Mouse (Mus musculus) MEL (cell line): ENCODE measurements around the gene Tmem102. TPM values are rescaled to one million over a fixed set of nuclear protein-coding genes. Genes with fewer than 3 reads are reported as not detected.
A peak's percentile ranks its signal among the peaks of the same experiment; 100 is the strongest.

Experiments
- CHD1 ChIP-seq: IDR thresholded peaks from 2 replicates; pipeline ENCODE4 v1.6.1; 2012; ENCODE audit warnings: low read depth, mild to moderate bottlenecking, inconsistent platforms, low read length, improper control_type of control experiment
- CTCF ChIP-seq, 3 experiments: IDR thresholded peaks in 2 of 3; conservative IDR thresholded peaks in 1 of 3; 2 replicates each; pipeline ENCODE4 v1.5.1; 2011 to 2012; ENCODE audit warnings: low read length in 3 of 3, low read depth in 2 of 3, mild to moderate bottlenecking in 2 of 3, improper control_type of control experiment in 1 of 3, inconsistent platforms in 1 of 3, mixed read lengths in 1 of 3, moderate library complexity in 1 of 3; ENCODE audit not compliant: control insufficient read depth in 1 of 3, insufficient read depth in 1 of 3, poor library complexity in 1 of 3, severe bottlenecking in 1 of 3
- ELF1 ChIP-seq: IDR thresholded peaks from 2 replicates; pipeline ENCODE4 v1.6.1; 2014; ENCODE audit warnings: low read depth, mild to moderate bottlenecking, inconsistent platforms, low read length, improper control_type of control experiment, moderate library complexity
- ETS1 ChIP-seq: IDR thresholded peaks from 2 replicates; pipeline ENCODE4 v1.6.1; 2012; ENCODE audit warnings: low read depth, mild to moderate bottlenecking, inconsistent platforms, low read length, improper control_type of control experiment, moderate library complexity
- GABPA ChIP-seq: IDR thresholded peaks from 2 replicates; pipeline ENCODE4 v1.6.1; 2012; ENCODE audit warnings: low read depth, mild to moderate bottlenecking, inconsistent platforms, low read length, improper control_type of control experiment, moderate library complexity
- GATA1 ChIP-seq: IDR thresholded peaks from 2 replicates; pipeline ENCODE4 v1.6.1; 2011; ENCODE audit warnings: low read depth, low read length, improper control_type of control experiment
- JUND ChIP-seq: IDR thresholded peaks from 2 replicates; pipeline ENCODE4 v1.6.1; 2011; ENCODE audit warnings: low read depth, mild to moderate bottlenecking, improper control_type of control experiment, low read length
- MAFK ChIP-seq: IDR thresholded peaks from 2 replicates; pipeline ENCODE4 v1.6.1; 2011; ENCODE audit warnings: low read depth, mild to moderate bottlenecking, low read length, improper control_type of control experiment, borderline replicate concordance
- MAZ ChIP-seq: IDR thresholded peaks from 2 replicates; pipeline ENCODE4 v1.6.1; 2012; ENCODE audit warnings: low read depth, mild to moderate bottlenecking, inconsistent platforms, low read length, improper control_type of control experiment
- MEF2A ChIP-seq: IDR thresholded peaks from 2 replicates; pipeline ENCODE4 v1.6.1; 2014; ENCODE audit warnings: low read depth, mild to moderate bottlenecking, inconsistent platforms, low read length, improper control_type of control experiment; ENCODE audit not compliant: poor library complexity, insufficient replicate concordance, severe bottlenecking; ENCODE audit errors: extremely low read depth
- MXI1 ChIP-seq: IDR thresholded peaks from 2 replicates; pipeline ENCODE4 v1.6.1; 2011; ENCODE audit warnings: mild to moderate bottlenecking, low read depth, low read length, improper control_type of control experiment
- MYB ChIP-seq: IDR thresholded peaks from 2 replicates; pipeline ENCODE4 v1.6.1; 2011; ENCODE audit warnings: mild to moderate bottlenecking, low read depth, low read length, improper control_type of control experiment
- NRF1 ChIP-seq: IDR thresholded peaks from 2 replicates; pipeline ENCODE4 v1.6.1; 2014; ENCODE audit warnings: low read depth, mild to moderate bottlenecking, inconsistent platforms, low read length, improper control_type of control experiment, moderate library complexity; ENCODE audit not compliant: poor library complexity, insufficient read depth, severe bottlenecking
- POLR2A ChIP-seq, 2 experiments: IDR thresholded peaks; 2 replicates each; pipeline ENCODE4 v1.6.1; 2011 to 2012; ENCODE audit warnings: low read length in 2 of 2, mild to moderate bottlenecking in 2 of 2, control low read depth in 1 of 2, improper control_type of control experiment in 1 of 2, low read depth in 1 of 2, moderate library complexity in 1 of 2; ENCODE audit not compliant: control insufficient read depth in 1 of 2, insufficient read depth in 1 of 2, poor library complexity in 1 of 2
- POLR2AphosphoS5 ChIP-seq: IDR thresholded peaks from 2 replicates; pipeline ENCODE4 v1.6.1; 2012; ENCODE audit warnings: low read depth, borderline replicate concordance, mild to moderate bottlenecking, inconsistent platforms, low read length, moderate library complexity, mixed read lengths
- RCOR1 ChIP-seq: IDR thresholded peaks from 2 replicates; pipeline ENCODE4 v1.6.1; 2012; ENCODE audit warnings: low read depth, mild to moderate bottlenecking, inconsistent platforms, low read length, improper control_type of control experiment
- TAL1 ChIP-seq: IDR thresholded peaks from 2 replicates; pipeline ENCODE4 v1.6.1; 2012; ENCODE audit warnings: mild to moderate bottlenecking, inconsistent platforms, low read length, moderate library complexity, mixed read lengths
- TBP ChIP-seq: IDR thresholded peaks from 2 replicates; pipeline ENCODE4 v1.8.0; 2011; ENCODE audit warnings: low read depth, low read length, improper control_type of control experiment
- UBTF ChIP-seq: IDR thresholded peaks from 2 replicates; pipeline ENCODE4 v1.6.1; 2012; ENCODE audit warnings: low read depth, mild to moderate bottlenecking, inconsistent platforms, low read length, improper control_type of control experiment, moderate library complexity, borderline replicate concordance; ENCODE audit not compliant: insufficient read depth
- USF1 ChIP-seq: IDR thresholded peaks from 2 replicates; pipeline ENCODE4 v1.6.1; 2014; ENCODE audit warnings: low read depth, mild to moderate bottlenecking, inconsistent platforms, low read length, improper control_type of control experiment, moderate library complexity
- ZC3H11A ChIP-seq: IDR thresholded peaks from 2 replicates; pipeline ENCODE4 v1.6.1; 2012; ENCODE audit warnings: low read depth, mild to moderate bottlenecking, inconsistent platforms, low read length, improper control_type of control experiment
- ZMIZ1 ChIP-seq: IDR thresholded peaks from 2 replicates; pipeline ENCODE4 v1.6.1; 2012; ENCODE audit warnings: low read depth, mild to moderate bottlenecking, inconsistent platforms, low read length, improper control_type of control experiment, moderate library complexity
- polyA plus RNA-seq, 2 experiments: library from polyadenylated mRNA; stranded (reverse) in 1 of 2; unstranded in 1 of 2; fragments of >175 nt in 1 of 2; fragments of >200 nt in 1 of 2; gene quantifications; 2 replicates each; pipeline versions ENCODE4 v1.2.1 to v1.2.4; 2012; ENCODE audit warnings: low replicate concordance in 2 of 2, low read depth in 1 of 2; ENCODE audit not compliant: insufficient read length in 2 of 2, insufficient read depth in 1 of 2, missing spikeins in 1 of 2
- total RNA-seq: library from RNA; depleted of rRNA; stranded (reverse); fragments of 300-350 nt; gene quantifications from 2 replicates; pipeline ENCODE4 v1.2.3, GENCODE M21; 2012

The Tmem102 gene
- total and polyA plus RNA-seq, 3 experiments = 0.31 to 2.4 TPM; not detected in 1

GRCm38 (mm10) chr11:69766126-69766609 is 39.3 kb downstream of the Tmem102 start (continued):
- TF ChIP-seq TAL1 = no peak
- peak; percentile 14; the same call in 1 of the 2 replicates for TF ChIP-seq ETS1
- TF ChIP-seq MXI1 = peak; percentile 52; the same call in 1 of the 2 replicates
- no peak for TF ChIP-seq MEF2A
- TF ChIP-seq TBP = peak; percentile 56; the same call in 1 of the 2 replicates
- peak; percentile 46; the same call in 1 of the 2 replicates for TF ChIP-seq ZMIZ1
- peak; percentile 45 to 46; a peak in 2 of 4 replicates for TF ChIP-seq POLR2A (IDR thresholded peaks at IDR 0.05; ENCODE audit: control insufficient read depth in 1 of 2, insufficient read depth in 1 of 2, low read depth in 1 of 2, low read length in 2 of 2, poor library complexity in 1 of 2)
- no peak for TF ChIP-seq CHD1
- peak; percentile 89 for TF ChIP-seq MAZ
- TF ChIP-seq UBTF = 0 out of 2 replicates have a peak, but pooled peaks have one; percentile 66
- 0 out of 2 replicates have a peak, but pooled peaks have one; percentile 7 for TF ChIP-seq RCOR1
- TF ChIP-seq MAFK = no peak
- TF ChIP-seq NRF1 = peak; percentile 46
- no peak for TF ChIP-seq CTCF (IDR thresholded peaks at IDR 0.05 in 2 of 3, conservative IDR thresholded peaks at IDR 0.05 in 1 of 3; ENCODE audit: control insufficient read depth in 1 of 3, insufficient read depth in 1 of 3, low read depth in 2 of 3, low read length in 3 of 3, poor library complexity in 1 of 3, severe bottlenecking in 1 of 3)
- TF ChIP-seq ELF1 = 0 out of 2 replicates have a peak, but pooled peaks have one; percentile 19
- TF ChIP-seq ZC3H11A = no peak
- TF ChIP-seq USF1 = no peak
- no peak for TF ChIP-seq GABPA
- no peak for TF ChIP-seq GATA1
- TF ChIP-seq POLR2AphosphoS5 = no peak
- no peak for TF ChIP-seq JUND
- TF ChIP-seq MYB = no peak
